Mouse (Mus musculus) c-Kit-positive CD71-positive TER-119-negative erythroid progenitor cells, embryonic 14.5 days (primary cell): Measurements from ENCODE around the gene Dtx3.

Source experiments
- DNase-seq: peaks from one replicate; pipeline ENCODE4 v3.0.0-alpha.2; 2013; ENCODE audit warnings: low read depth

Gene Dtx3

DNA sequence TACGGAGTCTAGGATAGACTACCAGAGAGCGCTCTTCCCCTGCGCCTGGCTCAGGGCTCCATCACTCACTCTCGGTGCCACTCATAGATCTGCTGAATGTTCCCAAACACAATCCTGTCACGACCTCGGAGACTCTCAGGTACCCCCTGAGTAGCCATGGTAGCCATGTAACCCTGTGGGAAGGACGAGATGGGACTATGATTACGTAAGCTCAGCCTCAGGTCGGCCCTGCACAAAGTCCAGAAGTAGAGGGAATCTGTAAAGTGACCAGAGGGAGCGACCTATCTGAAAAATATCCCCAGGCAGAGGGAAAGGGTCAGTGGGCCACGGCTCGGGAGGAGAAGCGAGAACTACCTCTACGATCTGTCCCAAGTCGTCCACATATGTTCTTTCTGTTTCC is 10.0 kb downstream of the Dtx3 start:
- DNase-seq: no peak

DNA sequence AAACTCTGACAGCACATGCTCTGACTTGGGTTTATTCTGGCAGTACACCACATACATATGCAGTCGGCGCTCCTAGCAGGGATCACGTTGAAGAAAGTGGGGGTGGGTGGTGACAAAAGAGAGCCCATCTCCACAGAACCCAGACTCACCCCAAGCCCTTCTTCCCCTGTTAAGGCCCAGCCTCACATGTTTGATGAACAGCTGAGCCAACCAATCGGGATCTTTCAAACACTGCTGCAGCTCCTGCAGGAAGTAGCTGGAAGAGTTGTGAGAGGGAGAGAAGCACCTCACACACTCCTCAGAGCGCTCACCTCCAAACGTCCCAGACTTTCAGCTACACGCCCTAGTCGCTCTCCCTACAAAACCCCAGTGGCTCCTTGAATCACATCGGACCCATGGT is 10.4 kb downstream of the Dtx3 start:
- DNase-seq: no peak

DNA sequence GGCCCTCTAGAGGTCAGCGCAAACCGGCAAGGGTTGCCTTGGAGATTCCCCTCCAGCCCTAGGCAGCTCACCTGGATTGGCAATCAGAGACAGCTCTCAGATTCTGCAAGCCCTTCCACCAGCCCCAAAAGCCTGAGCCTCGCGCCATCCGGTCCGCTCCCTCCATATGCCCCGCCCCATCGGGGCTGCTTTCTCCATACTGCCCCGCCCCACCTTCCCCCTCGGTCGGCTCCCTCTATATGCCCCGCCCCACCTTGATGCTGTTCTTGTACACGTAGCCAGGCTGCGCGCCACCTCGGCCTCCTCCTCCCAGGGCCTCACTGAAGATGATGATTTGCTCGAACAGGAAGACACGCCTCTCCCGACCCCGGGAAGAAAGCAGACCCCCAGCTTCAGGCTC is 11.8 kb downstream of the Dtx3 start:
- no peak for DNase-seq

DNA sequence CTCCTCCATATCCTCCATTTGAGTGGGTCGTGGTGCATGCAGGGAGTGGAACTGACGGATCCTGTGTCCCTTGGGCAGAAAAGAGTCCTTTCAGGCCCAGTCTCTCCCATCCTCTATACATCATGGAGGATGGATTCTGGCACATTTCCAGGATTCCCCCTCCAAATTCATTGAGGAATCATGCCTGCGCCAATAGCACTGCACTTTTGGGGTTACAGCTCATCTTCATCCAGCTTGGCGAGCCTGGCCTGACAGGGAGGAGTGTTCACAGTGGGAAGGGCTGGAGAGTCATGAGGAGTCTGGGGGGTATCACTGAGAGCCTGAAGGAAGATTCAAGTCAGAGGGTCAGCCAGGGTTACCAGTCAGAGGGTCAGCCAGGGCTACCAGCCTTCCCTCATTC is 12.9 kb downstream of the Dtx3 start:
- DNase-seq: no peak

DNA sequence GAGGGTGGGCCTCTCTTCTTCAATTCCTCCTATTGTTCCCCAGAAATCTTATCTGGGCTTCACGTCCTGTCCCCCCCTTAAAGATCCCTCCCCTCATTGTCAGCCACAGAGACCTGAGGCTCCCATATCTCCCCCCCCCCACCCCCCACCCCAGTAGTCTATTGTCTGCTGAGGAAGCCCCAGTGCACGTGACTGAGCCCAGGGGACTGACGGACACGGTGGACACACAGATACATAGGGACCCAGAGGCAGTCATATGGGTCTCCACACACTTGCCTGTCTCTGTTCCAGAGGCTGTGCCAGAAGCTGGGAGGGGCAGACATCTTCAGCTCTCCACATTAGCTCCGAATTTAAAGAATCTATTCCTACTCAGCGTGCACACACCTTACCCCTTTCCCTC is 14.0 kb downstream of the Dtx3 start:
- DNase-seq: no peak

DNA sequence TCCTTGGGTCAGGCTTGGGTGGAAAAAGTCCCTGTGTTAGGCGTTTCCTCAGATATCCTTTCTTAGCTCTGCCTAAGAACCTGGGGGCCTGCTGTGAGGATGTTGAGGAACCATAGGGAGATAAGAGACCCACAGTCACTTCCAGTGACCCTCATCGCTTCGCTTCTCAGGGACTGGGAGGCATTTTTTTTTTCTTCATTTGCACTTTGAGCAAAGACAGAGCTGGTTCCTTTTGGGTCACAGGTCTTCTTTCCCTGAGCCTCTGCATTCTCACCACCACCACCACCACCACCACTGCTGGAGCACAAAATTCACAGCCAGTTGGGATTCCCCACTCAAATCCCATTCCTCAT is 14.9 kb downstream of the Dtx3 start:
- DNase-seq: no peak

DNA sequence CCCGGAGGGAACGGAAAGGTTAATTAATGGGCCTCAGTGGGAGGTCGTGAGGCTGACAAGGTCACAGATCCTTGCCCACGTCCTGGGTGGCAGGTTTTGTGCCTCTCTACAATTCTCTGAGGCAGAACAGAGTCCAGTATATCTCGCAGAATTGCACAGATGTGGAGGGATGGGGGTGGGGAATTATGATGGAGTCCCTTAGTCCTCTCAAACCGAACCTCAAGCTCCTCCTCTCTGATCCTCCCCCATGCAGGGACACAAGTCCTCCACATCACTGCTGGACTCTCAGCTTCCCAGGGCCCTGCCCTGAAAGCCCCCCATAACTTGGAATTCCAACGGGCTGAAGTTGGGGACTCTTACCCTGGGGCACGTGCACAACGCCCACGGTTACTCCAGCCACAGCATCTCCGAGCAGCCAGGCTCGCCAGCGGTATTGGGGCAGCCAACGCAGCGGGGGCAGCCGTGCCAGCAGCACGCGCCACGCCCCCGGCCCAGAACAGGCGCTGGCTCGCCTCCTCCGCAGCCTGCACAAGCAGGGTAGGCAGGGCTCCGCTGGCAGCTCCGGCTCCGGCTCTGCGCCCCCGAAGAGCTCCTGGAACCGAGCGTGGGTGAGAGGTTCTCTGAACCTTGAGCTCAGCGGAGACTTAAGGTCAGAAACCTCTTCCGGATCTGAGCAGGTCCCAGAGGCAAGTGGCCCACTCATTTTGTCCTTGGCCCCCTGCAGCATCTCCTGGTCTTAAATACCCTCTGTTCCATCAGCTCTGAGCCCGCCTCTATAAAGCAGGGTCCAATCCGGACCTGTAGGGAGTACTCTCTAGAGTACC is 15.4 kb downstream of the Dtx3 start, which contains the start of gene Slc26a10:
Gene Slc26a10 (minus strand): TSS at position 775 of the 824 bp plus-strand sequence.
- no peak for DNase-seq

DNA sequence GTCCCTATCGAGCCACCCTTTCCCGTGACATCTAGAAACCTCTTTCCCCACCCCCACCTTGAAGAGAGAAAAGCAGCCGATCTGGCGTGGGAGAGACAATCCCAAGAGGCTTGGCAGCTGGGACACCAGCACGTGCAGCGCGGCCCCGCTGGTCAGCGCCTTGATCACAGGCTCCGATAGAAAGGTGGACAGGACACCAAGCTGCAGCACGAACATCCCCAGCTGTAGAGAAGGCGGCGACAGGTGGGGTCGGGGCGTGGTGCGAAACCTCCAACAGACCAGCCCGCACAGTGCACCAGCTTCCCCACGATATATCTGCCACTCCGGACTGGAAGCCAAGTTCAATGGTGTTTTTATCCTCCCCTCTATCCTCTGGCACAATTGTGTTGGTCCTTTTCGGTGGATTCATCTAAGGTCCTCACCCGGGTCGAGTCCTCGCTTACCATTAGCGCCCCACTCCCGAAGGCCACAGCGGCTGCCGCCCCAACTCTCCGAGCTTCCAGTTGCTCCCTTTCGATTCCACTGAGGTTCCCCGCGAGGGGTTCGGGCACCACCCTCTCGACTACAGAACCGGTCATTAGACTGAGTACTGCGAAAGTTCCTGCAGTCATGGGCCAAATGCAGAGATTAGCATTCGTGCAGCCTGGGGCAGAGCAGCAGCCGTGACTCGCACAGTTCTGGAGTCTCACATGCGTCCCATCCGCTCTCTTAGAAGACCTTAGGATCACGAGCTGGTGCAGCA is 17.1 kb downstream of the Dtx3 start:
- no peak for DNase-seq

DNA sequence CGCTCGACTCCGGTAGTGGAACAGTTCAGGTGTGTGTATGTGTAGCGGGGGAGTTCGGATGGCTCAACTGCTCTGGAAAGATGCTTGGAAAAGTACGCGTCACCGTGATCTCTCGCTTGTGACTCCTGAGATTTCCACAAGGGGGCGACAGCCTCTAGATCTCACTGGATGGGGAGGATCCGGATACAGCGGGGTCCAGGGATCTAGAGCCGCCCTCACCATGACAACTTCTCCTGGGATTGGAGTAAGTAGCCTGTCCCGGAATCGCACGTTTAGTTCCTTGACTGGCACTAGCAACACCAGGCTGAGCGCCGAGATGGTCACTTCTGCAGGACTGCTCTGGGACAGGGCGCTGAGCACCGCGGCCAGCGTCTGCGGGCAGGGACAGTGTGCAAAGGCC is 17.8 kb downstream of the Dtx3 start:
- DNase-seq: peak; percentile 74

DNA sequence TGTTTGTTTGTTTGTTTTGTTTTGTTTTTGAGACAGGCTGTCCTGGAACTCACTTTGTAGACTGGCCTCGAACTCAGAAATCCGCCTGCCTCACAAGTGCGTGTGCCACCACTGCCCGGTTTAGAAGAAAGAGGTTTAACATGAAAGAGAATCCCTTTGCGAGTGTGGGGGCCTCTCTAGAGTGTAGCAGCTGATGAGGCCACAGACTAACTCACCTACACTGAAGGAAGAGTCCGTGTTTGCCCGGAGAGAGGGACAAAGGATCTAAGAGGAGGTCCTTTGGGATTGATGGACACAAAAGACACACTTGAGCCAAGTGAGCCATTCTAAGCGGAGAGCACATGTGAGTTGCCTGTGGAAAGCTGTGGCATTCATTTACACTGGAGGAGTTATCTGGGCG is 18.3 kb downstream of the Dtx3 start:
- no peak for DNase-seq

DNA sequence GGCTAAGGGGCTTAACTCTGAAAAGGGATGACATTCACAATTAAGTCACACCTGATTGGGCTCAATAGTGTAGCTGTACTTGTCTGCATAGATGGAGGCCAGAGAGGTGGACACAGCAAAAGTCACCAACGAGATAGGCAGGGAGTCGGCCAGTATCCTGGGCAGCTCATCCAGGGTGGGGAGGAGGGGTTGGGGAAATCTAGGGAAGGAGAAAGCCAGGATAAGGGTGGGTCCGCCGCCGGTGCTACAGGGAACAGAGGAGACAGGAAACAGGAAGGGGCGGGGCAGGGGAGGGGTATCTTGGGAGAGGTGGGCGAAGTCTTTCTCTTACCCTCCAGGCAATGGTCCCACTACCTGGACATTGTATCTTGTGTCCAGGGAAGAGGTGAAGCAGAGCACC is 18.8 kb downstream of the Dtx3 start:
- DNase-seq: no peak

DNA sequence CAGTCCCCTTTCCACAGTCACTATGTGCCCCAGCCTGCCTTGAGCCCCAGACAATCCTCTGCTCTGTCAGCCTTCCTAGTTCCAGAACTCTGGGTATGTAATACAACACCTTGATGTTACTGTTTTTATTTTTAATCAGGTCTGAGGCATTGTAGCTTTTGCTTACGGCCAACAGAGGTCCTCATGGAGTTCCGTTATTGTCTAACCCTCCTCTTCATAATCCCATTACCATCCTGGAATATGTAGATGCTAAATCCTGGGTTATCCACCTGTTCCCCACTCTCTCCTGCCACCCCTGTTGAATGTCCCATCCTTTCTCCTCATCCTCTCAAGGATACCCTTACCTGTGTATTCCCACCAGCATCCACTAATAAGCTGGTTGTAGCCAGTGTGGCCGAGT is 19.3 kb downstream of the Dtx3 start:
- DNase-seq: no peak

DNA sequence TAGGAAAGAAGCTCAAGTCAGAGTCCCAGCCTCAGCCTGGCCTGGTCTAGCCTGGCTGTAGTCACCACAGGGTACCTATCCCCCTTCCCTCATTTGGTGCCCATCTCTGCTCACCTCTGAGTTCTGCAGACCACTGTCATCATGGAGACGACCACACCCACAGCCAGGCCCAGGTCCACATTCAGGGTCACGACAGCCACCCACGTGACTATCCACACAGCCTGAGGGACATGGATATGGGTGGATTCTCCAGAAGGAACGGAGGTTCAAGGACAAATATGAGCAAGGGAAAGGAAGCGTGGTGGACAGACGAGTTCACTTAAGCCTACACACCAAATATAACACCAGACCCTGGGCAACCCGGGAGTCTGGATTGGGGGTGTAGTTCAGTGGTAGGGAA is 21.4 kb downstream of the Dtx3 start:
- DNase-seq: no peak

DNA sequence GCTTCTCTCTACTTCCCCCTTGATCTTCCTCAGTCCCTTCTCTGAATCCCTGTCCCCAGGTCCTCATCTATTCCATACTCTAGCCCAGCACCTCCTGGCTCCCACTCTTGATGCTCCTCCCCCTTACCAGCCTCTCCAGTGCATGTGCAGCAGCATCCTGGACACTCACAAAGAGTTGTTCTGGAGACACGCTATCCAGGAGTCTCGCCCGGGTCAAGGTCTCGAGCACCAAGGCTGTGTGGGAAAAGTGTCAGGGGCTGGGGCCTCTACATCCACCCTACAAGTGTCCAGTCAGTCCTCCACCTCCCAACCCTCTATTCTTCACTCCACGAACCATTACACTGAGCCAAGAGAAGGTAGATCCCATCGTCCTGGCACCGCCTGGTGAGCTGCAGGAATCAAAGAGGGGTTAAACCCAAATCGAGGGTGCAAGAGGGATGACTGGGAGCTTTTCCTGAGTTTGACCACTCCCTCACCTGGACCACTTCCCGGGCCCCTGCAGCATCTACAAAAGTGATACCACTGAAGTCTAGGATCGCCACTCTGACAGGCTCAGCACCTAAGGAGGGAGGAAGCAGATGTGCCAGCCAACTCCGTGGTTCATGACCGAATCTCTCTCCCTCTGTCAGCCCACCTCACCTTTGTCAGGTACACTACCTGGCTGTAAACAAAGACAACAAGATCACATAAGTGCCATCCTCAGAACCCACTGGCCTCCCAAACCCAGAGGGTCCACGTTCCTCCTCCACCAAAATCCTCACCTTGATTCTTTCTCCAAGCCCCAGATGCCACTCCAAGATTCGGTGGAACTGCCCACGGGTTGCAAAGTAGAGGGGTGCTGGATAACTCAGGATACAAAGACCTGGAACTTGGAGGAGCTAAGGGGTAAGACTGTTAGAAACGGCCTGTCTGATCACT is 22.1 kb downstream of the Dtx3 start:
- DNase-seq: no peak

DNA sequence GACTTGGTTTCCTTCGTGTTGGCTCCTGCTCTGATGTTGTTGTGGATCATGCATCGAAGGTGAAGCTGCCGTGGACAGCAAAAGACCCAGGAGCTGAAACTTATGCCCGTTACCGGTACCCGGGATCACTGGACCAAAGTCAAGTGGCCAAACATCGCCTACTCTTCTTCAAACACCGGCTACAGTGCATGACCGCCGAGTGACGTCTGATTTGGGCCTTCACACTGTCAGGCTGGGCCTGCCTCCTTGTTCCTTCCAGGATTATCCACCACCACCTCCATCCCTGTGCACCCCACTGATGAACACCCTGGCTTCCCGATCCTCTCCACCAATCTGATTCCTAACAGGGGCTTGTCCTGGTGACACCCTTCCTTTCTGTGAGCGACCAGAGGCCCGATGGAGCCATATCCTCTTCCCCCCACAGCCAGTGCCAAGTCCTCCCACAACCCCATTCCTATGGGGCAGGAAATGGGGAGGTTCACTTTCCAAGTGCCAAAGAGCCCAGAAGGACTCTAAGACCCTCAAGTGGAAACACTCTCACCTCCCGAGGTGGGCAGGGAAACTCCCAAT is 23.8 kb downstream of the Dtx3 start:
- no peak for DNase-seq

DNA sequence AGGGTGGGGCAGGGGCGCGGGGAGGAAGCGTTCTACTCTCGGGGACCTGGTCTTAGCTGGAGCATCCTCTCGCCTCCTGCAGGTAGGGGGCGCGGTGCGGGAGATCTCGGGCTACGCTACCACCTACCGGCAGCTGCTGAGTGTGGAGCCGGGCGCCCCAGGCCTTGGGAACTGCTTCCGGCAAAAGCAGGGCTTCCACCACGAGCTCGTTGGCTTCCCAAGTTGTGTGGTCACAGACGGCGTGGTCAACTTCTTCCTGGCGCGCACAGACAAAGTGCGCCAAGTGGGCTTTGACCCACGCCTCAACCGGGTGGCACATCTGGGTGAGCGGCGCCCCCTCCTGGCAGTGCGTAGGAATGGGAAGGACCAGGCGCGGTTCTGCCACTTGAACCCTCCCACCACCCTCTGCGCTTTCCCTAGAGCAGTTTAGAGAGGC is 24.7 kb downstream of the Dtx3 start:
- no peak for DNase-seq

DNA sequence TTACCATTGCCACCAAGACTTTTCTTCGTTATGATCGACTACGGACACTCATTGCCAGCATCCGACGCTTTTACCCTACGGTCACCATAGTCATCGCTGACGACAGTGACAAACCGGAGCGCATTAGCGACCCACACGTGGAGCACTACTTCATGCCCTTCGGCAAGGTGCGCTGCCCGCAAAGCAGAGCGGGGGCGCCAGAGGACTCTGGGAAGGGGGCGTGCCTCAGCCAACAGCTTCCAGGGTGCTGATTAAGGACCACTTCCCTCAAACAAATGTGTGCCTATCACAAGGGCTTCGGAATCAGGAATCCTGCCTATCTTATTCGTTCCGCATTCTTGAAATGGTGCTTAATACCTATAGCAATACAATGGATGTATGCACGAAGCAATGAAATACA is 25.5 kb downstream of the Dtx3 start:
- DNase-seq: peak; percentile 49

DNA sequence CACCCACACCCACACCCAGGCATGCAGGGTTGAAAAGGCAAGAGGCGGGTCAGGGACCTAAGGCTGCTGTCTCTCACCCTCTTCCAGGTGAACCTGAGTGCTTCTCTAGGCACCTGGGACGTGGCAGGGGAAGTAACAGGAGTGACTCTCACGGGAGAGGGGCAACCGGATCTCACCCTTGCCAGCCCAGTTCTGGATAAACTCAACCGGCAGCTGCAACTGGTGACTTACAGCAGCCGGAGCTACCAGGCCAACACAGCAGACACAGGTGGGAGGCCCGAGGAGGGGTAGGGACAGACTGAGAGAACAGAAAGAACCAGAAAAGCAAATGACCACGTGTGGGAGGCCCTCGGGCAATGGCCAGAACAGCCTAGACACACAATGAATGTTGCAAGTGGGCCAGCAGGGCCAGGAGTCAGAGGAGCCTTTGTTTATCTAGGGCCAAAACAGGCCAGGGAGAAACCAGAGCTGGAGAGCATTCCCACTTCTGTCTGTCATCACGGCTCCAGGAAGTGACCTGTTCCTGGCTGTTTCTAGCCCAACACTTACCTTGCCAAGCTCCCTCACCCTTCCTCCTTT is 27.8 kb downstream of the Dtx3 start:
- no peak for DNase-seq

DNA sequence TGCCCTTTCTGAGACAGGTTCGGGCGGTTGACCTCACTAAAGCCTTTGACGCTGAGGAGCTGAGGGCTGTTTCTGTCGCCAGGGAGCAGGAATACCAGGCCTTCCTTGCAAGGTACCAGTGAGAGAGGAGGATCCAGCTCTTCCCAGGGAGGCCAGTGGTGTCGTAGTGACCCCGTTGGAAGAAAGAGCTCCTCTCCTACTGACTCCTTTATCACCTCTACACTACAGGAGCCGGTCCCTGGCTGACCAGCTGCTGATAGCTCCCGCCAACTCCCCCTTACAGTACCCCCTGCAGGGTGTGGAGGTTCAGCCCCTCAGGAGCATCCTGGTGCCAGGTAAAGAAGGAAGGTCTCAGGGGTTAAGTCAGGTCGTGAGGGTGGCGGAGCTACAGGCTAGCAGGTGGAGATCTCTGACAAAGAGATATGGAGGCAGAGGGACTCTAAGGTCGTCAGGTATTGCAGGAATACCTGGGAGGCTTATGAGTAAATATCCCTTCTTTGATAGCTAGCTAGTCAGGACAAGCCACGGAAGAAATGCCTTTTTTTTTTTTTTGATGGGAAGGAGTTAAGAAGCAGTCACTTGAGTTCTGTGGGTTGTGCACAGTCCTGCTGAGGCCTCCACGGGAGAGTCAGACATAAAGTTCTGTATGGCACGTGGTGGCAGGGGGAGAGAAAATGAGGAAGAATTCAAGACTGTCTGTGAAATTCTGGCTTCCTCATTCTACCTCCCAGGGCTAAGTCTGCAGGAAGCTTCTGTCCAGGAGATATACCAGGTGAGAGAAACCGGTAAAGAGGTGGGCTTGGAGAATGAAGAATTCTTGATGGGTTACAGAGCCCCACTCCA is 28.5 kb downstream of the Dtx3 start:
- DNase-seq: no peak

DNA sequence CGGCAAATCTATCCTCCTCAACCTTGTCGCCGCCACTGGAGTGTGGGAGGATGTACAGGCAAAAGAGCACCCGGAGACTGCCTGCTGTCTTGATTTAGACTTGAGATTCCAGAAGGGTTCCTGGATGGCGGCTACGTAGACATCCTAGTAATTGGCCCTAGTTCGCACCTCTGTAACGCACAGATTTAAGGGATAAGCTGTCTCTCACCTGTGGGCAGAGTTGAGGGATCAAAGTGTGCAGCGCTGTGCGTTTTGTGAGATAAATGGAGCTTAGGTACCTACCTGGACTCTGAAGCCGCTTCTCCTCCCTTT is 29.2 kb downstream of the Dtx3 start:
- no peak for DNase-seq
